Mouse (Mus musculus) urinary bladder, postnatal 25 days (tissue): ENCODE measurements around the gene Olfr315.
"Not testable (repeated sequence)": the region's sequence is repeated elsewhere in the genome, so short reads cannot be mapped to it uniquely, and the experiment has no call there.

ENCODE experiments used
- DNase-seq: peaks from one replicate; pipeline ENCODE4 v3.0.0; 2022; ENCODE audit warnings: low spot score

The Olfr315 gene

GRCm38 (mm10) chr11:58772888-58773287 lies at the start of gene Olfr315:
Olfr315 (plus strand) TSS chr11:58773188.
- DNase-seq, result no peak

DNA sequence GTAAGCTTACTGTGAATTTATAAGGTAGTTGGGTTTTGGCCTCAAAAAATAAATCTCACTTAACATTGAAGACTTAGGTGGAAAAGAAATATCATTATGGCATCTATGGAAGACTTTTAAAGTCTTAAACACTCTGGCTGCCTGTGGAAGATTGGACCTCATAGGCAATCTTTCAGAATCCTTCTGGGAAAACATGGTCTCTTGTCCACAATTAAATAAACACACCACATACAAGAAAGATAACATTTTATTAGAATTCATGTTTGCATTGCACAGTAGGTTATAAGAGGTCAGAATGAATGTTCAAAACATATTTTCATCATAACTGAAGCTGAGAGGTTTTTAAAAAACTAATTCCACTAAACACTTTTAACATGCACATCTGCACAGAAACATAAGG lies 49.1 kb upstream of the Olfr315 start, which contains the start of gene Olfr318:
TSS of gene Olfr318 (minus strand) at position 101 of the 400 bp plus-strand sequence.
- DNase-seq, result no peak

DNA sequence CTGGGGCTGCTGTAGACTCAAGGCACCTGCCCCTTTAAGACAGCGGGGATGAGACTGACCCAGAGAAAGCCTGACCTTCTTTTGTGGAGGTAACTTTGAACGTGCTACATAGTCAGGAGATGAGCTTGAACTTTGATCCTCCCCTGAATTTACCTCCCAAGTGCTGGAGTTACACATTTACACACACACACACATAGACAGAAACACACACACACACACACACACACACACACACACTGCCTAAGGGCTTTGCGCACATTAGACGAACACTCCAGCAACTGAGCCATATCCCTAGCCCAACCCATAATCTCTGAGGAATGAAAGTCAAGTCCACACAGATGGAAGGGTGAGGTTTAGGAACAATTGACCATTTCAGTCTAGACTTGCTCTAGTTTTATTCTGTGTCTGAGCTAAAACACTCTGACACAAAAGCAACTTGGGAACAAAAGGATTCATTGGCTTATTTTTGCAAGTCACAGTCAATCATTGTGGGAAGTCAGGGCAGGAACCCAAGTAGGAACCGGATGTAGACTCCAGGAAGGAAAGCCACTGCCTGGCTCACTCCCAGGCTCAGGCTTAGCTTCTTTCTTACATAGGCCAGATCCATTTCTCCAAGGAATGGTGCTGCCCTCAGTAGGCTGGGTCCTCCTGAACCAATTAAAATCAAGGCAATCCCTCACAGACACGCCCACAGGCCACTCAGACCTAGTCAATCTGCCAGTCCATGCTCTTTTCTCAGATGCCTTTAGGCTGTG lies 44.9 kb upstream of the Olfr315 start:
- not testable (repeated sequence) for DNase-seq

DNA sequence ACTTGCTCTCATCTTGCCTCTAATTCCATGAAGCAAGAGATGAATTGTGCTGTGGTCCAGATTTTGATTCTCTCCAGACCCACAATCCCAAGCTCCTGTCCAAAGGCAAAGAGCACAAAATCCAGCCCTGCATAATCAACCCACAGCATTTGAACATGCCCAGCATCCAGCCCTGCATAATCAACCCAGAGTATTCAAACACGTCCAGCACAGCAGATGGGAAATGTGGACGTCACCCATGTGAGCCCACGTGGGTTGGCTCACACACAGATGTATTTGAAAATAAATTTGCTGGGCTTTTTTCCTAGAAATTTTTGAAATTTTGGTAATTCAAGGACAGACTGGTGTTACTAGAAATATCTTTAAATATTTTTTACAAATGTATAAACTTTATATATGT lies 39.6 kb upstream of the Olfr315 start:
- DNase-seq, result no peak

DNA sequence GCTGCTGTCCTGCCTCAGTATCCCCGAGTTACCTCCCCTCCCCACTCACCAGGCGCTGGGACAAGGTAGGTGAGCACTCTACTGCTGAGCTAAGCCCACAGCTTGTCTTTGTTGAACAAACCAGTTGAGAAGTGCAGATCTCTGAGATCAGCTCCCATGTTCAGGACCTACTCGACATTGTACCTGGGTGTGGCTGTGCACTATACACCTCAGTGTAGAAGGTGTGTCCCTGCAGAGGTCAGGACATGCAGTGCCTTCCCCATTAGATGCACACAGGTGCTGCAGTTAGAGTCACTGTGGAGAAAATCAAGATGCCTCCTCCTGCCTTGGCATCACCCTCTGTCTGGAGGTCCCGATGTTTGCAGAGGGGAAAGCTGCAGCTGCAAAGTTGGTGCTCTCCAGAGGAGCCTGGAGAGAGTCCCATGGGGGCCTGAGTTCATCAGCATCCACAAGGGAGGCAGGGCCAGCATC lies 34.2 kb upstream of the Olfr315 start, which contains the start of gene Olfr317:
TSS of gene Olfr317 (minus strand) at position 421 of the 471 bp plus-strand sequence.
- DNase-seq, result no peak

DNA sequence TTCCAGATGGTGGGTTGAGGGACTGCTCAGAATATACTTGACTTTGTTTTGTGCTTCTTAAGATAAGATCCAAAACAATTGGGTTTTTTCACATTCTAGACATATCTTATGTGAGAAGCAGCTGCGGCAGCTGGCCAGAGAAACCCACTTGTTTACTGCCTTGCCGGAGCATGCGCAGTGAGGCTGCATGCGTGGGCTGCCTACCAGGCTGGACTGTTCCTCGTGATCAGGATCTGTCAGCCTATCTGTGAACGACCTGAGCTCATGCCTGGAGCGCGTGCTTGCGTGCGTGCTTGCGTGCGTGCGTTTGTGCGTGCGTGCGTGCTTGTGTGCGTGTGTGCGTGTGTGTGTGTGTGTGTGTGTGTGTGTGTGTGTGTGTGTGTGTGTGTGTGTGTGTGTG lies 21.9 kb upstream of the Olfr315 start:
- not testable (repeated sequence) for DNase-seq

GRCm38 (mm10) chr11:58752434-58752833 lies 20.6 kb upstream of the Olfr315 start, which contains the start of gene Olfr316:
Olfr316 (plus strand) TSS chr11:58752734.
- no peak for DNase-seq

- no peak for DNase-seq
Measured at GRCm38 (mm10) chr11:58782480-58783089, 9.6 kb downstream of the Olfr315 start, which contains the start of gene Olfr314. Olfr314 (plus strand) TSS chr11:58782952.

DNA sequence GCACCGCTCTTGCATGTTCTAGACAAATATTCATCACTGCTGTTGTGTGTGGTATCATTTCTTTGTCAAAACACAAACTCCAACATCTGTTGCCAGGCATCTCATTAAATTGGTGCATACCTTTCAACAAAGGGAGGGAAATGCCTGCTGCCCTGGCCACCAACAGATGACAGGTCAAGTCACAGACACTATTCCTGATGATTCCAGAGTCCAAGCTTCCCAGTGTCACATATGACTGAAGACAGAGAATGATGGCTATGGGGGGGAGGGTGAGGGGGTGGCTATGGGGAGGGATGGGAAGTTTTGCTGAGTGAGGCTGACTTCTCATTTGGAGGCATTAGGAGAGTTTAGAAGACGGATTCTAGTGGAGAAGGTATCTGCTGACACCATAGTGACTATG lies 11.2 kb downstream of the Olfr315 start:
- DNase-seq, result no peak

GRCm38 (mm10) chr11:58787651-58788050 lies 14.7 kb downstream of the Olfr315 start:
- DNase-seq, result no peak

DNA sequence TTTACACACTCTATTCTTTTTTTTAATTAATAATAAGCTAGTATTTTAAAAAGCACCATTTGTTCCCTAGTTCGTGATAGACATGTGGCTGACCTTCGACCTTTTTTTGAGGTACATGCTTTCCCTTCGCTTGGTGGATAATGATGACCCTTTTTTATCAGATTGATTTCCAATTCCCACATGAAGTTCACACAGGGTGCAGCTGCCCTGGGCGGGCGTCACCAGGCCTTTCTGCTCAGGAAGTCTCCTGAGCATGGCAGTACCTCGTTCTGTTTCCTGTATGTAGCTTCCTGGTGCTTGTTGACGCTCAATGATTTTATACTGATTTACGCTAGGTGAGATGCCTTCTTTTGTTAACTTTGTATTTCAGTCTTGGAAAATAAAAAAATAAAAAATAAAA lies 15.4 kb downstream of the Olfr315 start:
- no peak for DNase-seq

DNA sequence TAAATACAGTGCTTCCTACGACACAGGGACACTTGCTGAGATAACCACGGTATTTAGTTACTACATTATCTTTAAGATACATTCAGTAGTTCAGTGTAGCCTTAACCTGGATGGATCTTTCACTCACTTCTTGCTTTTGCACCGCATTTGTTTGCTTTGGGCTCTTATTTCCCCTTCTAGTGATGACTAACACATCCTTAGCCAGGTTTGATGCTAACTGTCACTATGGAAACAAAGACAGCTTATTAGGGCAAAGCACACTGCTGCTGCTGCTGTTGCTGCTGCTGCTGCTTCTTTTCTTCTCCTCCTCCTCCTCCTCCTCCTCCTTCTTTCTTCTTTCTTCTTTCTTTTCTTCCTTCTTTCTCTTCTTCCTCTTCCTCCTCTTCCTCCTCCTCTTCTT lies 16.5 kb downstream of the Olfr315 start:
- no peak for DNase-seq

- DNase-seq, result no peak
Measured at GRCm38 (mm10) chr11:58790053-58790452, 17.1 kb downstream of the Olfr315 start.

DNA sequence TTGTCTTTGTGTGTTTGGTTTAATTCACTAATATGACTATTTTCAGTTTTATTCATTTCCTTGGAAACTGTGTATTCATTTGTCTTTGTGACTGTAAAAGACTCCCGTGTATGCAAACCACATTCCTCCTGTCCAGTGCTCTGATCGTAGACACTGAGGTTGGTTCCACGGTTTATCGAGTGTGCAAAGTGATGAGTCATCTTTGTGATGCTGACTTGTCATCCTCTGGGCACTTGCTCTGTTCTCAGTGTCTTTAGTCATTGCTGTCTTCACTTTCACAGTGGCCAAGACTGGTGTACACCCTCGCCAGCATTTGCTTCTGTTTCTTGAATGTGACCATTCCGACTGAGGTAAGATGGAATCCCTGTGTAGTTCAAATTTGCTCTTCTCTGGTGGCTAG lies 17.7 kb downstream of the Olfr315 start:
- DNase-seq, result no peak

DNA sequence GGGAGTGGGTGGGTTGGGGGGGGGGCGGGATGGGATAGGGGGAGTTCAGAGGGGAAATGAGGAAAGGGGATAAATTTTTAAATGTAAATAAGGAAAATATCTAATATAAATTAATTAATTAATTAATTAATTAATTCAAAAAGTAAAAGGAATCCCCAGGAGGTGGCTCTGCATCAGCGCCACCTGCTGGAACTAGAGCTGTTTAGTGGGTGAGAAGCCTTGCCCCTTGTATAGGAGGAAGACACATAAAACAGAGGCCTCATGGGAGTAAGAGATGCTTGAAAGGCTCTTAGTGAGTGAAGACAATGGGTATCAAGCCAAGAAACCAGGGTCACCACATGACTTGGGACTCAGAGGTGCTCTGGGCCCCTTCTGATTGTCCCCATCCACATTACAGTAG lies 22.9 kb downstream of the Olfr315 start:
- no peak for DNase-seq

GRCm38 (mm10) chr11:58796850-58797249 lies 23.9 kb downstream of the Olfr315 start:
- DNase-seq, result no peak

- DNase-seq, result no peak
Measured at GRCm38 (mm10) chr11:58799747-58800146, 26.8 kb downstream of the Olfr315 start.

DNA sequence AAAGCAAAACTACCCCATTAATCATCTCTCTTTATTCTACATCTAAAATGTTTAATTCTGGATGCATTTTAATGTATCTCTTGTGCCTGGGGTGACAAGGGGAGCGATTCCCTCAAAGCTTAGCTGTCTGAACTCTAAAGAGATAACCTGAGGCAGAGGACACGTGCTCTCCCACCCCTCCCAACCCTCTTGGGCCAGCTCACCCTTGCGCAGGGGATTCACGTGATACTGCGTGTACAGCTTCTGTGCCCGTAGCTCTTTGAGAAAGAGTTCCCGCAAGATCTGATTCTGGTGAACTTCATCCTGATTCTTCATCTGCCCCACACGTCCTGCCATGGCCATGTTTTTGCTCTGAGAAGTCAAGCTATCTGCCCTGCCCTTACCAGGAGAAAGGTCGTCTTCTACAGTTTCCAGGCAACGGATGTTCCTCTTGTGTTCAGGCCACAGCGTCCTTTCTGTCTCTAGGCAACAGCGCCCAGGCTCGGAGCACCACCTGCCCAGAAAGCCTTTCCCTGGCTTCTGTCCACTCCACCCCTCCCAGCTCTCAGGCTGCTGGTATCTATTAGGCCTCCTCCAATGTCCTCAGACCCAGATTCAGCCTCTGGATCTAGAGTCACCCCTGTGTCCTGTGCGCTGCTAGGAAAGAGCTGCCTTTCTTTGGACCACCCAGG lies 28.7 kb downstream of the Olfr315 start, which contains the start of gene Fam183b:
TSS of gene Fam183b (minus strand) at position 403 of the 671 bp plus-strand sequence.
- DNase-seq, result no peak

- DNase-seq, result no peak
Measured at GRCm38 (mm10) chr11:58803871-58804270, 30.9 kb downstream of the Olfr315 start.

DNA sequence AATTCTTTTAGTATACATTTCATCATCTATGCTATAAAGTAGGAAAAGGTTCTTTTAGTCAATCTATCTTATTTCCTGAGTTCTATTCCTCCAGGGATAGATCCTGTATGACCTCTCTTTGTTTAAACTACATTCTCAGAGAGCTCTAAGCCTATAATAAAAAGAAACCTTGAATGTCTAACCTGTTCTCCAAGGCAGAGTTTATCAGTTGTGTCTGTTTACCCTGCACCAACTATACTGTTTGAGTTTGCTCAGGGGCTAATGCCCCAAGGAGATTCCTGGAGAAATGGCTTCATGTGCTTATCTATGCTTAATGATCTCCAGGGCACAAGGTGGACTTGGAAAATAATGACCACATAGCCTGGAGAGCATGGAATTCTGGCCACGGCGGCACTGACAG lies 31.4 kb downstream of the Olfr315 start:
- DNase-seq, result no peak

DNA sequence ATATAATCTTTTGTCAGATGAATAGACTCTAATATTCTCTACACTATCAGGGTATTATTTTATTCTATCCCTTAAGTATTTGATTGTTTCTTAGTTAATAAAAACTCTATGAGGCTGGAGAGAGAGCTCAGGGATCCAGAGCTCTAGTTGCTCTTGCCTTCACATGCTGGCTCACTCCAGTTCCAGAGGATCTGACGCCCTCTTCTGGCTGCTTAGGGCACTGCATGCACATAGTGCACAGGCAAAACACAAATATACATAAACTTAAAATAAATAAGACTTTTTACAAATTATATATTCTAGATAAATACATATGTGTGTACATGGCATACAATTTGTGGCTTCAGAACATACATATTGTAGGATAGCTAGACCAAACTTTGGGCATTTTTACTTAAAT lies 39.0 kb downstream of the Olfr315 start:
- no peak for DNase-seq

- DNase-seq, result not testable (repeated sequence)
Measured at GRCm38 (mm10) chr11:58814700-58815099, 41.7 kb downstream of the Olfr315 start, which contains the start of gene Olfr313. Olfr313 (plus strand) TSS chr11:58815000.
